Mouse (Mus musculus) forebrain, postnatal 0 days (tissue): Measurements from ENCODE around the gene Wfdc16. TPM values are rescaled to one million over a fixed set of nuclear protein-coding genes. Genes with fewer than 3 reads are reported as not detected.
"Not testable (repeated sequence)": the region's sequence is repeated elsewhere in the genome, so short reads cannot be mapped to it uniquely, and the experiment has no call there.

Experiments used
- ATAC-seq: fragments of 200-750 bp; cut with Nextera tagmentation; 2 replicates; pipeline ENCODE4 v1.8.0; 2017; ENCODE audit warnings: mild to moderate bottlenecking, moderate library complexity
- DNase-seq: peaks from one replicate; pipeline ENCODE4 v3.0.0-alpha.2; 2015
- H3K27ac ChIP-seq: fragments of 300-500 bp; sonication (generic); 2 replicates; pipeline ENCODE4 v1.5.1; 2014; ENCODE audit warnings: low read depth, mild to moderate bottlenecking, antibody characterized with exemption, low read length, moderate library complexity, mixed read lengths
- H3K27me3 ChIP-seq: fragments of 300-500 bp; sonication (generic); 2 replicates; pipeline ENCODE4 v1.6.1; 2014; ENCODE audit warnings: mild to moderate bottlenecking, low read length, mixed read lengths; ENCODE audit not compliant: insufficient read depth
- H3K36me3 ChIP-seq: fragments of 300-500 bp; sonication (generic); 2 replicates; pipeline ENCODE4 v1.6.1; 2014; ENCODE audit warnings: mild to moderate bottlenecking, moderate library complexity; ENCODE audit not compliant: insufficient read depth
- H3K4me1 ChIP-seq: fragments of 300-500 bp; sonication (generic); 2 replicates; pipeline ENCODE4 v1.6.1; 2014; ENCODE audit warnings: antibody characterized with exemption; ENCODE audit not compliant: insufficient read depth
- H3K4me2 ChIP-seq: fragments of 300-500 bp; sonication (generic); 2 replicates; pipeline ENCODE4 v1.6.1; 2014; ENCODE audit warnings: low read depth, mild to moderate bottlenecking, moderate library complexity
- H3K4me3 ChIP-seq: fragments of 300-500 bp; sonication (generic); 2 replicates; pipeline ENCODE4 v1.5.1; 2014; ENCODE audit warnings: low read depth, low read length, mixed read lengths
- H3K9ac ChIP-seq: fragments of 300-500 bp; sonication (generic); 2 replicates; pipeline ENCODE4 v1.6.1; 2014; ENCODE audit warnings: mild to moderate bottlenecking
- H3K9me3 ChIP-seq: fragments of 300-500 bp; sonication (generic); 2 replicates; pipeline ENCODE4 v1.6.1; 2016; ENCODE audit warnings: low read length
- CTCF ChIP-seq: sonication (generic); IDR thresholded peaks from 2 replicates; pipeline ENCODE4 v1.5.1; 2016; ENCODE audit warnings: antibody characterized with exemption, control low read depth, low read depth
- WGBS: fragments of 180-500 bp; shearing (Covaris S2); extraction: QIAGEN DNeasy Blood & Tissue Kit; methylation state at CpG from one replicate; pipeline ENCODE4 v1.1.7; 2014; 5-methylcytosine and 5-hydroxymethylcytosine counted together
- polyA plus RNA-seq: library from polyadenylated mRNA; unstranded; fragments of >200 nt; fragmentation: Nextera tagmentation; extraction: Ambion mirVana; gene quantifications from 2 replicates; pipeline ENCODE4 v1.2.1, GENCODE M21; 2015
- total RNA-seq: library from RNA; depleted of rRNA; stranded (reverse); fragments of >200 nt; gene quantifications from 2 replicates; pipeline ENCODE4 v1.2.3, GENCODE M21; 2014

The Wfdc16 gene
- total and polyA plus RNA-seq, 2 experiments from 2014 or later: not detected

DNA sequence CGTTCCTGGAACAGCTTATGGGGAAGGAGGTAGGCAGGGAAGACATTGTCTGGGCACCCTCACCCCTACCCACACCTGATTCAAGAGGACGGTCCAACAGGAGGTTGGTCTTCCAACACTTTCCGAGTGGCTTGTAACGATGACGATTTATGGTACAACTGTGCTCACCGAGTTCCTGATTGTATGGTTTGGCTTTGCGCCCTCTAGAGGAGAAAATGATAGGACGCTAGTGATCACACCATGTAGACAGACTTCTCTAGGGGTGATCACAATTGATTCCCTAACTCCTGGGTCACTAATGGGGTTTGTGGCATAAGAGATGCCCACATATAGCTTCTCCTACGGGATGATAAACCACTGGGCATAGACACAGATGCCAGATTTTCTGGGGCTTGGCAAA, 3.3 kb downstream of the Wfdc16 start:
- Histone ChIP-seq H3K27ac (no peak overlapping the region), H3K4me2 (no peak overlapping the region), H3K4me1 (no peaks in the 10 kb centered on the region), H3K9ac (no peak overlapping the region), H3K4me3 (no peak overlapping the region), H3K27me3 (no peaks in the 10 kb centered on the region), H3K36me3 (no peaks in the 10 kb centered on the region), H3K9me3 (no peaks in the 10 kb centered on the region)
- no peak for TF ChIP-seq CTCF
- WGBS: 82% methylated on average over 9 of the region's 9 CpGs
- DNase-seq (no peak), ATAC-seq (no peak)

DNA sequence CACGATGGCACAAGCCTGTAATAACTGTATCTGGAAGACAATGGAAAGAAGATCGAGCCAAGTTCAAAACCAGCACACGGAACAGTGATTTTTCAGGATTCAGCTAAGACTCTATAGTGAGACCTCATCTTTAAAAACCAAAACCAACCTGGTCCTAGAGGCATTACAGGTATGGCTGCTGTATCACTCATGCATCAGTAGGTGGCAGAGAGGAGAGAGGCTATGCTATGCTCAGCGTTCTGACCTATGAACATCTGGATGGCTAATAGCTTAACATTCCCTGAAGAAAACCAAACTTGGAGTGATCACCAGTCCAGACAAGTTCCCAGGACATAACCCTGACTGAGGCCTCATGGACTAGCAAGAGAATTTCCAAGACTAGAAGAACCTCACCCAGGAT, 16.8 kb downstream of the Wfdc16 start:
- ATAC-seq: no peak
- no peak overlapping the region for H3K4me3 ChIP-seq
- no peaks in the 10 kb centered on the region for H3K36me3 ChIP-seq
- no peaks in the 10 kb centered on the region for H3K4me1 ChIP-seq
- H3K4me2 ChIP-seq: no peak overlapping the region
- no peaks in the 10 kb centered on the region for H3K9me3 ChIP-seq
- no peak for DNase-seq
- WGBS: 84% methylated on average over 4 of the region's 4 CpGs
- no peak overlapping the region for H3K9ac ChIP-seq
- H3K27ac ChIP-seq: no peak overlapping the region
- no peak for TF ChIP-seq CTCF
- no peaks in the 10 kb centered on the region for H3K27me3 ChIP-seq

DNA sequence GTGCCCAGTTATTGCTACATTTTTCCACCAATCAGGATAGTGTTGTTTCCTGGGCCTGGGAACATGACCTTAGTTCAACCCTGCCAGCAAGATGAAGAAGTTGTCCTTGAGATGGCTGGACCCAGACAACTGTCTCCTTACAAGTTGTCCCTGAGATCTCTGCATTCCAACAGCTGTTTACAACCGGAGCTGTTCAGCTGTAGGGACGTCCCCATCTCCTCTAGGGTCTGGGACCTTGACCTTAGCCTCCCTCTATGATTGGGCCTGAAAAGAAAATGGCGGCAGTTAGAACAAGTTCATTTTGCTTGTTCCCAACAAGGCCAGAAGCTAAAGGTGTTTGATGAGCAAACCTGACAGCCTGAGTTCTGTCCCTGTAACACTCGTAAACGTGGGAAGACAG, 19.5 kb downstream of the Wfdc16 start:
- H3K27me3 ChIP-seq: no peaks in the 10 kb centered on the region
- no peak overlapping the region for H3K27ac ChIP-seq
- no peak for TF ChIP-seq CTCF
- no peak overlapping the region for H3K9ac ChIP-seq
- H3K4me3 ChIP-seq: no peak overlapping the region
- ATAC-seq (no peak), DNase-seq (no peak)
- WGBS: 88% methylated on average over 5 of the region's 5 CpGs
- no peaks in the 10 kb centered on the region for H3K36me3 ChIP-seq
- no peak overlapping the region for H3K4me2 ChIP-seq
- H3K9me3 ChIP-seq: no peaks in the 10 kb centered on the region
- no peaks in the 10 kb centered on the region for H3K4me1 ChIP-seq

DNA sequence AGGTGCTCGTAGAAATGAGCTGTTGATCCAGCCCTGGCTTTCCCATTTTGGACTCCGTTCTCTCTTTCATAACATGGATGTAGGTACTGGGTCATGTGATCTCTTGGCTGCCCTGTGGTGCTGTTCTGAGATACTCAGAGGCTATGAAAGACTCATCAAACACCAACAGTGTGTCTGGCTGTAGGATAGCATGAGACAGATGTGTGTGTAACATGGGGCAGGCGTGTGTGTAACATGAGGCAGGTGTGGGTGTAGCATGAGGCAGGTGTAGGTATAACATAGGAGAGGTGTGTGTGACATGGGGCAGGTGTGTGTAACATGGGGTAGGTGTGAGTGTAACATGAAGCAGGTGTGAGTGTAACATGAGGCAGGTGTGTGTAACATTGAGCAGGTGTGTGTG, 23.2 kb downstream of the Wfdc16 start:
- Histone ChIP-seq H3K4me1 (no peaks in the 10 kb centered on the region), H3K4me2 (no peak overlapping the region), H3K9ac (no peak overlapping the region), H3K9me3 (no peaks in the 10 kb centered on the region), H3K36me3 (no peaks in the 10 kb centered on the region), H3K4me3 (no peak overlapping the region), H3K27me3 (no peaks in the 10 kb centered on the region), H3K27ac (no peak overlapping the region)
- 88% methylated on average over 3 of the region's 3 CpGs for WGBS
- no peak for DNase-seq
- no peak for TF ChIP-seq CTCF
- ATAC-seq: no peak

DNA sequence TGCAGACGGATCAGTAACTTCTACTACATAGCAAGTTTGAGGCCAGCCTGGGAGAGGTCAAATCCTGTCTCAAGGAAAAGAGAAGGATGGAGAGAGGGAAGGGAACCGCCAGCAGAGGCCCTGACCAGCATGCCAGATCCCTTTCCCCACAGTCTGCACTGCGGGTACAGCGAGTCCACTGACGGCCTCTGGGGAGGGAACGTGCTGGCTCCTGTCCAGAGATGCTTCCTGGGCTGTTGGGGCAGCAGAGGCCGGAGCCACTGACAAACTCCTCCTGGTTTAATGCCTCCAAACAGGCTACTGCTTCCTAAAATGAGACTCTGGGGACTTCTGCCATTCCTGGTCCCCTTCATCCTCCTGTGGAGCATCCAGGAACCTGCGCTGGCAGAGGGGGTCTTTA, 25.1 kb downstream of the Wfdc16 start, which contains the start of the genes Wfdc6b and Wfdc8:
Gene Wfdc6b (plus strand): TSS at position 52 of the 400 bp plus-strand sequence.
Gene Wfdc8 (minus strand): TSS at position 156 of the 400 bp plus-strand sequence.
- WGBS: 50% methylated on average over 8 of the region's 8 CpGs
- H3K4me1 ChIP-seq, H3K9me3 ChIP-seq, H3K9ac ChIP-seq, H3K4me2 ChIP-seq, H3K27me3 ChIP-seq, ATAC-seq, DNase-seq, H3K4me3 ChIP-seq, H3K27ac ChIP-seq, H3K36me3 ChIP-seq: not testable (repeated sequence)

DNA sequence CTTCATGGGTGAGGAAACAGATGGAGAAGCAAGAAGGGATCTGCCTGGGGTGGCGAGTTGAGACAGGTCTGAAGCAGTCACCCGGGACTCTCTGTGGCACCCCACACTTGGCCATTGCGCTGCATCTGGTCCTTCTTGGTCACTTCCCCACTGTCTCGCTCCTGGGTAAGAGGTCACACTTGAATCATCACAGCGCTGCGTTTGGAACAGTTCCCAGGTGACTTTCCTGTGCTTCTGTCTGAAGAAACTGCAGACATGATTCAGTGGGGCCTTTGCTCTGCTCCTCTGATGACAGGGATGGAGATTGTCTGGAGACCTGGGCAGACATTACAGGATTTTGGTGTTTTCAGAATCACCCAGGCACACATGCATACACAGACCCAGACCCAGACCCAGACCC, 29.8 kb downstream of the Wfdc16 start:
- H3K4me3 ChIP-seq: no peak overlapping the region
- H3K27ac ChIP-seq: no peak overlapping the region
- no peaks in the 10 kb centered on the region for H3K9me3 ChIP-seq
- DNase-seq: no peak
- no peak for TF ChIP-seq CTCF
- no peaks in the 10 kb centered on the region for H3K27me3 ChIP-seq
- no peak overlapping the region for H3K4me2 ChIP-seq
- ATAC-seq: no peak
- no peaks in the 10 kb centered on the region for H3K4me1 ChIP-seq
- WGBS: 85% methylated on average over 6 of the region's 6 CpGs
- H3K9ac ChIP-seq: no peak overlapping the region
- H3K36me3 ChIP-seq: no peaks in the 10 kb centered on the region

DNA sequence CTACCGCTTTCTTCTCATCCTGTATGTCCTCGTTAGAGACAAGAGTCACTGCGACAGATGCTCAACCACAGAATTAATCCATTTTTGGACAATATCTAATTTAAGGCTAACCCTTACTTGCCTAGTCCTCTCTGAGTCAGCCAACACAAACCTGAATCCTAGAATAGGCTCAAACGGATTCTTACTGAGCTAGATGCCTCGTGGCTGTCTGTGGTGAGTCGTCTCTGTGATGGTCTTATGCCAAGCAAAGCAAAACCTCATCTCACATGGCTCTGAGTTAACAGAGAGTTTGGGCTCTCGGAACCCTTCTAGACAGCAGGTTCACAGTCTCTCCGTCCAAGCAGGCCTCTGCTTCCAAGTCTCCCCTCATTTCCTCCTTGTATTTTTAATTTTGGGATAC, 34.2 kb downstream of the Wfdc16 start:
- no peaks in the 10 kb centered on the region for H3K9me3 ChIP-seq
- no peaks in the 10 kb centered on the region for H3K27me3 ChIP-seq
- no peak overlapping the region for H3K9ac ChIP-seq
- DNase-seq (no peak), ATAC-seq (no peak)
- no peak for TF ChIP-seq CTCF
- H3K4me2 ChIP-seq: no peak overlapping the region
- H3K4me3 ChIP-seq: no peak overlapping the region
- H3K4me1 ChIP-seq: no peaks in the 10 kb centered on the region
- 85% methylated on average over 8 of the region's 8 CpGs for WGBS
- no peak overlapping the region for H3K27ac ChIP-seq
- no peaks in the 10 kb centered on the region for H3K36me3 ChIP-seq

DNA sequence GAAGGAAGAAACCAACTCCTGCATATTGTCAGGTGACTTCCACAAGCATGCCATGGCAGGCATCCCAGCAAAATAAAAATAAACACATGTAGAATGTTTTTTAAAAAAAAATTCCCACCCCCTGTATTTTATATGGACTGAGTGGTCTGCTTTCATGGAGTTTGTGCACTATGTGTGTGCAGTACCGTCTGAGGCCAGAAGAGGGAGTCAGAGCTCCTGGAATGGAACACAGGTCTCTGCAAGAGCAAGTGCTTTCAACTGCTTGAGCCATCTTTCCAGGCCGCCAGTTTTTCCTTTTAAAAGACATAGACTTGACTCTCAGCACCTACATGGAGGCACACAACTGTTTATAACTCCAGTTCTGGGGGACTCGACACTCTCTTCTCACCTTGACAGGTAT, 35.1 kb downstream of the Wfdc16 start:
- H3K9ac ChIP-seq: no peak overlapping the region
- no peaks in the 10 kb centered on the region for H3K36me3 ChIP-seq
- no peak for TF ChIP-seq CTCF
- H3K27ac ChIP-seq: no peak overlapping the region
- H3K4me2 ChIP-seq: no peak overlapping the region
- 95% methylated on average over 3 of the region's 3 CpGs for WGBS
- no peaks in the 10 kb centered on the region for H3K27me3 ChIP-seq
- DNase-seq (no peak), ATAC-seq (no peak)
- H3K4me3 ChIP-seq: no peak overlapping the region
- no peaks in the 10 kb centered on the region for H3K4me1 ChIP-seq
- no peaks in the 10 kb centered on the region for H3K9me3 ChIP-seq
